Mouse (Mus musculus) testis, adult 2 months (tissue): ENCODE measurements around the gene Nmnat1. TPM values are rescaled to one million over a fixed set of nuclear protein-coding genes. Genes with fewer than 3 reads are reported as not detected.

Experiments used
- H3K27ac ChIP-seq: fragments of 200-500 bp; 2 replicates; pipeline ENCODE4 v1.5.1; 2012; ENCODE audit warnings: low read depth, low read length; ENCODE audit not compliant: control insufficient read depth, insufficient read depth
- H3K27me3 ChIP-seq: fragments of 200-500 bp; 2 replicates; pipeline ENCODE4 v1.6.1; 2012; ENCODE audit warnings: mild to moderate bottlenecking, low read length, moderate library complexity; ENCODE audit not compliant: control insufficient read depth, insufficient read depth
- H3K36me3 ChIP-seq: fragments of 200-500 bp; 2 replicates; pipeline ENCODE4 v1.6.1; 2012; ENCODE audit warnings: mild to moderate bottlenecking, low read length; ENCODE audit not compliant: control insufficient read depth, insufficient read depth
- H3K4me1 ChIP-seq: fragments of 200-500 bp; 2 replicates; pipeline ENCODE4 v1.6.1; 2012; ENCODE audit warnings: low read length; ENCODE audit not compliant: control insufficient read depth, insufficient read depth
- H3K4me3 ChIP-seq: fragments of 200-500 bp; 2 replicates; pipeline ENCODE4 v1.5.1; 2012; ENCODE audit warnings: low read depth, mild to moderate bottlenecking, low read length, moderate library complexity, mixed read lengths; ENCODE audit not compliant: control insufficient read depth
- CTCF ChIP-seq: fragments of 200-500 bp; IDR thresholded peaks from 2 replicates; pipeline ENCODE4 v1.5.1; 2012; ENCODE audit warnings: low read depth, mild to moderate bottlenecking, inconsistent platforms, low read length, moderate library complexity; ENCODE audit not compliant: control insufficient read depth, insufficient read depth, insufficient replicate concordance
- POLR2A ChIP-seq: fragments of 200-500 bp; IDR thresholded peaks from 2 replicates; pipeline ENCODE4 v1.6.1; 2012; ENCODE audit warnings: low read depth, mild to moderate bottlenecking, inconsistent platforms, low read length, moderate library complexity; ENCODE audit not compliant: control insufficient read depth
- polyA plus RNA-seq: library from polyadenylated mRNA; depleted of rRNA; stranded (reverse); fragments of >200 nt; gene quantifications from 2 replicates; pipeline ENCODE4 v1.2.3, GENCODE M21; 2012; rRNA removed

The Nmnat1 gene
- polyA plus RNA-seq, 1 experiment, result 30.2 TPM

DNA sequence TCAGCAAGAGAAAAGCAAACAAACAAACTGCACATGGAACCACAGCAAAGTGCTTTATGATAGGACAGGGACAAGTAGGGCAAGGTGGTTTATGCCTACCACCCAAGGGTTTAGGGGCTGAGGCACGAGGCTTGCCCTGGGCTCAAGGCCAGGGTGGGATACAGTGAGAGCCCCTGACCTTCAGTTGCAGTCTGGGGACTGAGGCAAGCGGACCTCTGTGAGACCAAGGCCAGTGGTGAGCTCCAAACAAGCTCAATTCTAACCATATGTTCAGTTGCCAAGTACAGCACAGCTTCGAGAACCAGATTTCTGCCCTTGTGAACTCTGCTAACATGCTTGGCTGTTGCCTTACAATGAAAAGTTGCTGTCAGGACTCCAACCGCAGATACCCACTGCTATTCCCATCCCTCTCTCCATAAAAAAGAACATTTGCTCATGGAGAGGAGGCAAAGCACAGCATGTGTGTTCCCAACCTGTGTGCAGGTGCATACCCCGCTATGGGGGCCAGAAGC is 67.1 kb downstream of the Nmnat1 start:
- H3K4me1 ChIP-seq, result 0 out of 2 replicates have a peak, but pooled peaks cover 2% of the 10 kb centered on the region
- H3K4me3 ChIP-seq, result no peak overlapping the region
- H3K36me3 ChIP-seq, result no peaks in the 10 kb centered on the region
- TF ChIP-seq CTCF (no peak), POLR2A (no peak)
- H3K27me3 ChIP-seq, result no peaks in the 10 kb centered on the region
- H3K27ac ChIP-seq, result no peak overlapping the region

Other genes with a start within 250 kb of the Nmnat1 start
- gene Kif1b, start 177.5 kb downstream of the Nmnat1 start, polyA plus RNA-seq, result 24.9 and 25.9 TPM in 2 replicates
- 36.5 and 40.4 TPM in 2 replicates for gene Ube4b, start 58.5 kb downstream of the Nmnat1 start, polyA plus RNA-seq
- 0.33 and 0.34 TPM in 2 replicates for gene Rbp7, start 30.2 kb downstream of the Nmnat1 start, polyA plus RNA-seq
- 0.60 and 1.3 TPM in 2 replicates for gene Tmem274, start 7.8 kb downstream of the Nmnat1 start, polyA plus RNA-seq
- gene Lzic, start within 50 bp of the Nmnat1 start, polyA plus RNA-seq, result 17.8 and 20.9 TPM in 2 replicates
- 4.1 and 4.7 TPM in 2 replicates for gene Ctnnbip1, start 33.0 kb upstream of the Nmnat1 start, polyA plus RNA-seq
- 11.3 and 13.0 TPM in 2 replicates for gene Clstn1, start 101.3 kb upstream of the Nmnat1 start, polyA plus RNA-seq
- gene Pik3cd, start 217.4 kb upstream of the Nmnat1 start, polyA plus RNA-seq, result 27.7 and 28.5 TPM in 2 replicates